Mouse (Mus musculus) forebrain, embryonic 10.5 days (tissue): ENCODE data around the gene Syt6. TPM values are rescaled to one million over a fixed set of nuclear protein-coding genes. Genes with fewer than 3 reads are reported as not detected.
A peak's percentile ranks its signal among the peaks of the same experiment; 100 is the strongest.
"Not testable (repeated sequence)": the region's sequence is repeated elsewhere in the genome, so short reads cannot be mapped to it uniquely, and the experiment has no call there.

ENCODE experiments used
- DNase-seq: peaks from one replicate; pipeline ENCODE4 v3.0.0-alpha.2; 2017; ENCODE audit warnings: low spot score; ENCODE audit errors: extremely low spot score
- H3K27ac ChIP-seq: fragments of 300-500 bp; sonication (generic); 2 replicates; pipeline ENCODE4 v1.5.1; 2016; ENCODE audit warnings: mild to moderate bottlenecking
- H3K27me3 ChIP-seq: fragments of 300-500 bp; sonication (generic); 2 replicates; pipeline ENCODE4 v1.6.1; 2016; ENCODE audit warnings: mild to moderate bottlenecking; ENCODE audit not compliant: poor library complexity, severe bottlenecking
- H3K36me3 ChIP-seq: fragments of 300-500 bp; sonication (generic); replicated peaks from 2 replicates; pipeline ENCODE4 v1.6.1; 2016; ENCODE audit warnings: mild to moderate bottlenecking, moderate library complexity
- H3K4me1 ChIP-seq: fragments of 300-500 bp; sonication (generic); 2 replicates; pipeline ENCODE4 v1.6.1; 2016
- H3K4me3 ChIP-seq: fragments of 300-500 bp; sonication (generic); 2 replicates; pipeline ENCODE4 v1.5.1; 2016; ENCODE audit warnings: mild to moderate bottlenecking, moderate library complexity
- H3K9me3 ChIP-seq: fragments of 300-500 bp; sonication (generic); 2 replicates; pipeline ENCODE4 v1.6.1; 2016; ENCODE audit warnings: mild to moderate bottlenecking, moderate library complexity
- WGBS: fragments of 180-500 bp; shearing (Covaris S2); methylation state at CpG from one replicate; pipeline ENCODE4 v1.1.7; 2016; 5-methylcytosine and 5-hydroxymethylcytosine counted together
- polyA plus RNA-seq: library from polyadenylated mRNA; unstranded; fragments of >200 nt; fragmentation: Nextera tagmentation; extraction: Ambion mirVana; gene quantifications from 2 replicates; pipeline ENCODE4 v1.2.1, GENCODE M21; 2016

The Syt6 gene
- polyA plus RNA-seq, 1 experiment from 2014 or later, result 0.33 TPM

DNA sequence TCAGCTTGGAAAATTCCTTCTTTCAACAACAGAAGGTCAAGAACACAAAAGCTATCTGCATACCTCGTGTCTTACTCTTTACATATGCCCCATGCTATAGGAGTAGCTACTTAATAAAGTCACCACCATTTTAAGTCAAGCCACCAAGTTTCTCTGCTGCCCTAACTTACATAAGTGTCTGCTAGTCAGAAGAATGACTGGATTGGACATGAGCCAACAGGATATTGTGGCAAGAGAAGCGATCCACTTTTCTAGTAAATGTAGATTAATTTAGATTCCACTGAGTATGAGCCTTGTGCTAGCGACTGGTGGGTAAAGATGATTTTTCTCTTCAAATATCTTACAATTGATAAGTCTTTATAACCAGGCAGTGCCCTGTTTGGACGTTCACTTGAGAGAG, 58.8 kb downstream of the Syt6 start:
- Histone ChIP-seq H3K27me3 (no peaks in the 10 kb centered on the region), H3K27ac (no peak overlapping the region), H3K4me1 (peaks cover 10% of the 10 kb centered on the region; the same call in 1 of the 2 replicates), H3K4me3 (no peak overlapping the region), H3K36me3 (no peaks in the 10 kb centered on the region), H3K9me3 (no peaks in the 10 kb centered on the region)
- no peak for DNase-seq
- 87% methylated on average over 4 of the region's 4 CpGs for WGBS

DNA sequence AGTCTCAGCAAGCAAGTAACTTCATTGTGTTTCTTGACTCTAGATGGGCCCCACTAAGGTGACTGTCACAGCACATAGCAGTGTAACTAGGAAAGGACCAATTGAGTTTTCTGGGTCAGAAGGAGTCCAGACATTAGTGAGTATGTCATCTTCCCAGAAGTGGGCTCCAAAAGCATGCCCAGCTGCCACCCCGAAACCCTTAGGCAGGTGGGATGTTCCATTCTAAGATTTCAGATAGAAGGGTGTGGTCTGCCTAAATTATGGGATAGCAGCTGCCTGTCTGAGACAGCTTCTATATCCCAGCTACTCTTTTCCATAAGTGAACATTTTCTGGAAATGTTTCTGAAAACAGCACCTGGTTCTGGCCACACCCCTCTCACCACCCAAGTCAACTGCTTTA, 59.2 kb downstream of the Syt6 start:
- Histone ChIP-seq H3K27me3 (no peaks in the 10 kb centered on the region), H3K4me3 (no peak overlapping the region), H3K9me3 (no peaks in the 10 kb centered on the region), H3K27ac (no peak overlapping the region), H3K36me3 (no peaks in the 10 kb centered on the region), H3K4me1 (peaks cover 10% of the 10 kb centered on the region; the same call in 1 of the 2 replicates)
- WGBS, result 96% methylated on average over 1 of the region's 1 CpGs
- no peak for DNase-seq

- WGBS, result 72% methylated on average over 1 of the region's 1 CpGs
- H3K27me3 ChIP-seq, result 0 out of 2 replicates have a peak, but pooled peaks cover 5% of the 10 kb centered on the region
- no peaks in the 10 kb centered on the region for H3K9me3 ChIP-seq
- H3K27ac ChIP-seq, result no peak overlapping the region
- peaks cover 27% of the 10 kb centered on the region for H3K4me1 ChIP-seq
- no peaks in the 10 kb centered on the region for H3K36me3 ChIP-seq
- no peak for DNase-seq
- no peak overlapping the region for H3K4me3 ChIP-seq
Observed at GRCm38 (mm10) chr3:103637641-103638040, 62.6 kb downstream of the Syt6 start.

- Histone ChIP-seq H3K27ac (0 out of 2 replicates have a peak overlapping the region, but pooled peaks have one; percentile 30), H3K4me1 (peaks cover 27% of the 10 kb centered on the region), H3K9me3 (no peaks in the 10 kb centered on the region), H3K27me3 (0 out of 2 replicates have a peak, but pooled peaks cover 5% of the 10 kb centered on the region), H3K36me3 (no peaks in the 10 kb centered on the region), H3K4me3 (no peak overlapping the region)
- 29% methylated on average over 8 of the region's 8 CpGs for WGBS
- DNase-seq, result no peak
Observed at GRCm38 (mm10) chr3:103640226-103640803, 65.3 kb downstream of the Syt6 start.

DNA sequence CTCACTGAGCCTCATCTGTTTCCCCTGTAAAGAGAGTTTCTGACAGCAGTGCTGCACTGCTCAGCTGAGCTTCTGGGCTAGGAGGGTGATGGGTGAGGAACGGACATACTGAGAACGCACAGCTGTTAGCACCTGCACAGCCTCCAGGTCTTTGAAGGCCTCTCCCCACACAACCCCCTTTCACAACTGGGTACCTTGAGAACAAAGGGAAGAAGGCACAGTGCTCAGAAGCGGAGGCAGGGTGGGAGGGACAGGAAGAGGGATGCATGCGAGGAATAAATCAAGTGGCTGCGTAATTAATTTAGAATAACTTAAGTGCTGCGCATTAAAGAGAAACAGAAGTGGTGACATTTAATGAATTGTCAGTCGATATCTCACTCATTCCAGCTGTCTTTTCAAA, 66.3 kb downstream of the Syt6 start:
- H3K4me1 ChIP-seq, result peaks cover 25% of the 10 kb centered on the region
- 0 out of 2 replicates have a peak, but pooled peaks cover 5% of the 10 kb centered on the region for H3K27me3 ChIP-seq
- H3K27ac ChIP-seq, result no peak overlapping the region
- H3K4me3 ChIP-seq, result no peak overlapping the region
- no peaks in the 10 kb centered on the region for H3K36me3 ChIP-seq
- no peaks in the 10 kb centered on the region for H3K9me3 ChIP-seq
- WGBS, result 70% methylated on average over 7 of the region's 7 CpGs
- DNase-seq, result no peak

DNA sequence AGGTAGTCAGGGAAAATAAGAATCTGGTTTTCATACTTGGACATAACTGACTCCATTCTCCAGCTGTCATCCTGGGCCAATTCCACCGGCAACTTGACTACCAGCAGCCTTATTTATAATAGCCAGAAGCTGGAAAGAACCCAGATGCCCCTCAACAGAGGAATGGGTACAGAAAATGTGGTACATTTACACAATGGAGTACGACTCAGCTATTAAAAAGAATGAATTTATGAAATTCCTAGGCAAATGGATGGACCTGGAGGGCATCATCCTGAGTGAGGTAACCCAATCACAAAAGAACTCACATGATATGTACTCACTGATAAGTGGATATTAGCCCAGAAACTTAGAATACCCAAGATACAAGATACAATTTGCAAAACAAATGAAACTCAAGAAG, 70.9 kb downstream of the Syt6 start, which contains the start of gene Atg4a-ps:
Atg4a-ps (minus strand) TSS at position 101 of the 400 bp plus-strand sequence.
- H3K4me3 ChIP-seq, H3K27ac ChIP-seq, H3K36me3 ChIP-seq, H3K9me3 ChIP-seq, H3K27me3 ChIP-seq, DNase-seq: not testable (repeated sequence)
- 90% methylated on average over 2 of the region's 2 CpGs for WGBS
- peaks cover 12% of the 10 kb centered on the region for H3K4me1 ChIP-seq

DNA sequence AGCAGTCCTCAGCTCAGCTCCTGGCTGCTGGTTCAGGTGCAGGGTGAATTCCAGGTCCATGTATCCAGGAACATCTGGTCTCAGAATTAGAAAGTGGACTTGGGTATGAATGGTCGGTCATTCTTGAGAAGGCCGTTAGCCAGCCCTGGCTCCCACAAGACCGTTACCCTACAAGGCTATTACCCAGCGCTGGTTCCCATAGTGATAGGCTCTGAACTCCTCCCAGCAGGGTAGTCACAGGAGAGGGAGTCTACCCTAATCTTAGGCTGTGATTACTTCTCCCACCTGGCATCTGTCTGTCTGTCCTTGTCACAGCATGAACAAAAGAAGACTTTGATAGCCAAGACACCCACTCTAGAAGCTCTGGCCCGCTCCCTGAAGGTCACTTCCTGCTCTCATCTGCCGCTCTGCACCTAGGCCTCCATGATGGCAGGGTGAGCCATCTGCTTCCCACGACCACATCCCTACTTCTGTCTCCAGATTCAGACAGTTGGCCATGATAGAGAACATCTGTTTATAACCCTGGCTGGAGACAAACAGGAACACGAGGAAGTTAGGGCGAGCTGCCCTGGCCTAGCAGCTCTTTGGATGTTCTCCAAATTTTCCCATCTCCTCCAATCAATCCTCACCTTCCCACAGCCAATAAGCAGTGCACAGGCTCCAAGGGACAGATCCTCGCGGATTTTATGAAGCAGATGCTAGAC, 72.3 kb downstream of the Syt6 start:
- H3K27me3 ChIP-seq, result 0 out of 2 replicates have a peak, but pooled peaks cover 4% of the 10 kb centered on the region
- WGBS, result 88% methylated on average over 11 of the region's 11 CpGs
- no peak overlapping the region for H3K27ac ChIP-seq
- DNase-seq, result no peak
- peaks cover 12% of the 10 kb centered on the region for H3K4me1 ChIP-seq
- H3K9me3 ChIP-seq, result peaks cover 5% of the 10 kb centered on the region; the same call in 1 of the 2 replicates
- H3K4me3 ChIP-seq, result no peak overlapping the region
- H3K36me3 ChIP-seq, result no peaks in the 10 kb centered on the region

DNA sequence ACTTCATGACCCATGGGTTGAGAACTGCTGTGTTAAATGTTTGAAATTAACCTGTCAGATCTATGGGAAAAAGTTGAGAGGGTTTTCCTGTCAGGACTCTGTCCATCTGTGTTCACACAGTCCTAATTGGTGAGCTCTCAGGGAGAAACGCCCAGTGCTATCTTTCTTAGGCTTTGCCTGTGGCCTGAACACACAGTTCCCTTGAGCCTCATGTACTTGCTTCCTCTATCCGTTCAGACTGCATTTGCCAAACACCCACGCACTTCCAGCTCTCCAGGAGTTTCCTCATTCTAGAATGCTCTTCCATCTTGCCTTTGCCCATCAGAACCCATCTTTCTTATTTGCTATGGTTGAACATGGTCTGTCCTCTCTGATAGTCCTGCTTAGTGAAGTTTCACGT, 73.5 kb downstream of the Syt6 start:
- peaks cover 5% of the 10 kb centered on the region; the same call in 1 of the 2 replicates for H3K9me3 ChIP-seq
- no peaks in the 10 kb centered on the region for H3K36me3 ChIP-seq
- WGBS, result 89% methylated on average over 4 of the region's 4 CpGs
- H3K27ac ChIP-seq, result no peak overlapping the region
- H3K4me1 ChIP-seq, result peaks cover 13% of the 10 kb centered on the region
- H3K4me3 ChIP-seq, result no peak overlapping the region
- H3K27me3 ChIP-seq, result peaks cover 4% of the 10 kb centered on the region; the same call in 1 of the 2 replicates
- no peak for DNase-seq

DNA sequence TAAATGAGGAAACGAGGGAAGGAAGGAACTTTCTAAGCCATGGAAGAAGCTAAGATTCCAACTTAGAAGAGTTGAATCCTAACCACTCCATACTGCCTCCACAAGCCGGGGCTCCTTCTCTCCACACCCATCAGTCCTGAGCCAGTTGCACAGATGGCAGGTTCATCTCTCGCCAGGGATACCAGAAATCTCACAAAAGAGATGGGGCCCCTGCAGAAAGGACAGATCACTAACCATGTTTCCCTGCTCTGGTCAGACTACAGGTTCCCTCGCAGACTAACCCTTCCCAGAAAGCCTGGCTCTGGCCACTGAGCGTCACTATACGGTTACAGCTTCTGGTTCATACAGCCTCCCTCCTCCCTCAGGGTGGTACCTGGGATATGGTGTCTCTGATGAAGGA, 74.7 kb downstream of the Syt6 start:
- H3K9me3 ChIP-seq, result peaks cover 5% of the 10 kb centered on the region; the same call in 1 of the 2 replicates
- no peak overlapping the region for H3K4me3 ChIP-seq
- peaks cover 13% of the 10 kb centered on the region for H3K4me1 ChIP-seq
- WGBS, result 68% methylated on average over 6 of the region's 6 CpGs
- H3K27me3 ChIP-seq, result peaks cover 4% of the 10 kb centered on the region; the same call in 1 of the 2 replicates
- no peaks in the 10 kb centered on the region for H3K36me3 ChIP-seq
- no peak for DNase-seq
- no peak overlapping the region for H3K27ac ChIP-seq

GRCm38 (mm10) chr3:103650406-103650805, 75.4 kb downstream of the Syt6 start:
- WGBS, result 22% methylated on average over 1 of the region's 1 CpGs
- Histone ChIP-seq H3K4me1 (peaks cover 13% of the 10 kb centered on the region), H3K9me3 (peaks cover 5% of the 10 kb centered on the region; the same call in 1 of the 2 replicates), H3K27ac (no peak overlapping the region), H3K4me3 (no peak overlapping the region), H3K36me3 (no peaks in the 10 kb centered on the region), H3K27me3 (peaks cover 4% of the 10 kb centered on the region; the same call in 1 of the 2 replicates)
- no peak for DNase-seq

GRCm38 (mm10) chr3:103660012-103660411, 85.0 kb downstream of the Syt6 start:
- Histone ChIP-seq H3K4me1 (no peaks in the 10 kb centered on the region), H3K9me3 (no peaks in the 10 kb centered on the region), H3K36me3 (no peaks in the 10 kb centered on the region), H3K27me3 (no peaks in the 10 kb centered on the region), H3K27ac (no peak overlapping the region), H3K4me3 (no peak overlapping the region)
- no peak for DNase-seq
- WGBS, result 91% methylated on average over 2 of the region's 2 CpGs

GRCm38 (mm10) chr3:103661714-103662113, 86.7 kb downstream of the Syt6 start:
- WGBS, result 93% methylated on average over 8 of the region's 8 CpGs
- no peak overlapping the region for H3K27ac ChIP-seq
- DNase-seq, result no peak
- H3K9me3 ChIP-seq, result no peaks in the 10 kb centered on the region
- no peaks in the 10 kb centered on the region for H3K4me1 ChIP-seq
- no peaks in the 10 kb centered on the region for H3K36me3 ChIP-seq
- H3K27me3 ChIP-seq, result no peaks in the 10 kb centered on the region
- H3K4me3 ChIP-seq, result no peak overlapping the region

GRCm38 (mm10) chr3:103663385-103663784, 88.4 kb downstream of the Syt6 start:
- Histone ChIP-seq H3K27ac (no peak overlapping the region), H3K4me1 (no peaks in the 10 kb centered on the region), H3K36me3 (no peaks in the 10 kb centered on the region), H3K27me3 (no peaks in the 10 kb centered on the region), H3K4me3 (no peak overlapping the region), H3K9me3 (no peaks in the 10 kb centered on the region)
- 93% methylated on average over 3 of the region's 3 CpGs for WGBS
- no peak for DNase-seq
